Mouse (Mus musculus) spleen, adult 18-20 months (tissue): ENCODE measurements around the gene Spint2.

Source experiments
- DNase-seq, 2 experiments: peaks; one replicate each; pipeline ENCODE4 v3.0.0; 2022; ENCODE audit warnings: mixed read lengths in 2 of 2

Gene Spint2

DNA sequence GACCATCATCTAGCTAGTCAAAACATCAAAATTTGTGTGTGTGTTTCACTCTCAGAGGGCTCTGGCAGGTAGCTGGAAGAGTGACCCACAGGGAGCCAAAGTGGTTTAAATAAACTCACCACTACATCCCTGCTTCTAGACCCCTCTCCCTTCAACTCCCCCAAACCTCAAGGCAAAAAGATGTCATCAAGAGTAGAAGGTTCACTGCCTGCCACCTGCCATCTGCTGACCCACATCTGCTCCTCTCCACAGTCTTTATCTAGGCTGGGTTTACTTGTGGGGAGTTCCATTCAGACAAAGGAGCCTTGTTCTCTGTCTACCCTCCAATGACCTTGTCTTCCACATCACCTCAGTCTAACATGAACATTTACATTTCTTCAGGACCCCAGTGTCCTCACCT, 2.5 kb downstream of the Spint2 start:
- DNase-seq = no peak

DNA sequence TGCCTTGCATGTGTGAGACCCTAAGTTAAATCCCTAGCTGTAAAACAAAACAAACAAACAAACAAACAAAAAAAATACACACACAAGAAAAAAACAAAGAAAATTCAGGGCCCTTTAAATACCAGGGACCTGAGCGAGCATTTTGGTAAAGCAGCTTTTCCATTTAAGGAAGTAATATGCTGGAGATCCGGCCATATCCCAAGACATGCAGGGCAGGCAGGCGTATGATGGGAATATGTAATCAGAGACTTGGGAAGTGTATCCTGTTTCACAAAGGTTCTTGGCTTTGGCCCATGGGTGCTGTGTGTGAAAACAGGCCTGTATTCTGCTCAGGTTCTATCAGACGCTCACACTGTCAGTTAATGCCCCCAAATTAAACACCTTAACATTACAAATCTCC, 4.2 kb downstream of the Spint2 start:
- no peak for DNase-seq

DNA sequence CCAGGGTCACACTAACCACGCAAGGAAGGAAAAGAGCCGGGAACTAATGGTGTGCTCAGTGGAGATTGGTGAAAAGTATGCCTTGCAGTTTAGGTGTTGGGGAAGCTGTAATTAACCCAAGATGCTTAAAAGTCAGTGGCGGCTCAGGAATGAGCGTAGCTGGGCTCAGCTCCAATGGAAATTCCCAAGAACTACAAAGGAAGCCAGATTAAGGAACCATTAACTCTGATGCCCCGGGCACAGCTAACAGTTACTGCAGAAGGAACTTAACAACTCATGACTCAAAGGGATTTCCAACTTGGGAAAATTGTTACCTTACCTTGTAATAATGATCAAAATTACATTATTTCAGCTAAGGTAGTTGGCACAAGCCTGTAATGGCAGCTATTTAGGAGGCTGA, 5.0 kb downstream of the Spint2 start:
- no peak for DNase-seq

DNA sequence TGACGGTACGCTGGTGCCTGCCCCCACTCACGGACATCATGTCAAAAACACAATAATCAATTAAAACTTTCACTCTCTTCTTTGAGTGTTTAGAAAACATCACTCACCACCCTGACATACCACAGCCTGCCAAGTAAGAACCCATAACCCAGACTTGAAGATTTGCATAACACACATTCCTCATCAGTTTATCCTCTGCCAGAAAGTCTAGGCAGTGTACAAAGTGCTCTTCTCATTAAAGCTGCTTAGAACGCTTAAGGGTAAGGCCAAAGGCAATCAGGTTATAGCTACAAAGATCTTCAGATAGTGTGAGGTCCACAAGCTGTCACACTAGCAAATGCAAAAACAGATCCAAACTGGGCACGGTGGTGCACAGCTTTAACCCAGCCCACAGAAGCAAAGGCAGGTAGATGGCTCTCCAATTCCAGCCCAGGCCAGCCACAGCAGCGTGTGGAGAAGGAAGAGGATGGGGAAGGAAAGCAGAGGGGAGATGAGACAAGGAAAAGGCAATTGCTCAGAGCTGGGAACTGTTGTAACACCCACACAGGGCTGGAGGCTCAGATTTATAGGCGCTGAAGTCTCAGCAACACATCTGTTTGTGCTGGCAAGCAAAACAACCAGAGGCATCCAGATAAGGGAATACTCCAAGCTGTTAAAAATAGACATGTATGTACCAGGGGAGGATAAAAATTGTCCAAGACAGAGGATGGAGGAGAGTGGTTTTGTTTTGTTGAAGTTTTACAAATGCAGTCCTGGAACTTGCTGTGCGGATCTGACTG, 9.8 kb downstream of the Spint2 start:
- DNase-seq = no peak

DNA sequence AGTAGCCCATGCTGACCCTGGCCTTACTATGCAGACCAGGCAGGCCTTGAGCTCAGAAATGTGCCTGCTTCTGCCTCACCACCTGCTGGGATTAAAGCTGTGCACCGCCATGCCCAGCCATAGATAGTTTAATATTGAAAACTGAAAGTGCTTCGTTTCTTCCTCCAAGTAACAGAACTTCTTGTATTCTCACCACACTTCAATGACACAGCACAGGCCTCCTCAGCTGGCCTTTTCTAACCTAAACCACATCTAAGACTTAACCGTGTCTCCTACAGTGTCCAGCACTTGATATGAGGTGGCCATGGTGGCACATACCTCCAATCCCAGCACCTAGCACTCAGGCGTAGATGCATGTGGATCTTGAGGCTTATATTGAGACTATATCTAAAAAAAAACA, 11.3 kb downstream of the Spint2 start:
- DNase-seq = no peak

DNA sequence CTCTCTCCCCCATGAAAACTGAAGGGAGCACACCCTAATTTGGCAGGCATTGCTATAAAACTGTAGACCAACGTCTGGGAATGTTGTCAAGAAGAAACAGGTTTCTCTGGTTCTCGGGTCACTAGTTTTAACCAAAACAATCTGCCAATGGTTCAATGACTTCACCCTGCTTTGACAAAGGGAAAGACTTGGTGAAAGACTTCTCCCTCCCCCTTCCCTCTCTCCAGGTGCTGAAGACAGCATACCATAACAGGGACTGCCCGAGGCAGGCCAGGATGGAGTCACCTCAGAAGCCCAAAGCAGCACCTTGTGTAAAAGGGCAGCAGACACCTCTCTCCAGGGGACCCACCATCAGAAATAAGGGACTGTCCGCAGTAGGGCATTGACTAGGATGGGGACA, 14.8 kb downstream of the Spint2 start:
- no peak for DNase-seq

DNA sequence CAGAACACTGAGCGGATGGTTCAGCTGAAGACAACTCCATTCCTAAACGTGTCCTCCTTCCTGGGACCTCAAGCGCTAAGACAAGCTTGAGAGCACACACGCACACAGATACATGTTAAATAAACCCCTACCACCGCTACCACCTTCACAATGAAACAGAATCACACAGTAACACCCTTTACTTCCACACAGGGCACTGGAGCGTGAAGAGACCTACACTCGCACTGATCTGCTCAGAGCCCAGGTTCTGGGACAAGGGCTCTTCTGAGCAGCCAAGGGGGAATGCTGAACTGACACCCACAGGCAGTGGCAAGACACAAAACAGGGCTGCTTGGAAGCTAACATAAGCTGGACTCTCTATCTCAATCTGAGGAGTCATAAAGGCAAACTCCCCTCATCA, 16.1 kb downstream of the Spint2 start:
- DNase-seq = no peak

DNA sequence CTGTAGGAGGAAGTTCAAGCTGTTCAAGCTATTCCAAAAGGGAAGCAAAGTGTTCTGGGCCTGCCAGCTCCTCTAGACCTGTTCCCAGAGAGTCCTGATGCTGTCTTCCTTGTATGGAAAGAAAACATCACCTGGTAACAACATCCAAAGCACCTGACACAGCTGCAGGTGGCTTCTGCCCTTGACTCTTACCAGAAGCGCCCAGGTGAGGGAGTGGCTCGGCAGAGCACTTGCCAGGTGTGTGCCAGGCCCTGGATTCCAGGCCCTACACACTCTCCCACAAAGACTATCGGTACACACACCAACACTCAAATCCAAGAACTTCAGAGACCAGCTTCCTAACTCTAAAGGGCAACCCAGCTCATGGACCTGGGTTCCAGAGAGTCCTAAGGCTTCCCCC, 17.9 kb downstream of the Spint2 start:
- no peak for DNase-seq

DNA sequence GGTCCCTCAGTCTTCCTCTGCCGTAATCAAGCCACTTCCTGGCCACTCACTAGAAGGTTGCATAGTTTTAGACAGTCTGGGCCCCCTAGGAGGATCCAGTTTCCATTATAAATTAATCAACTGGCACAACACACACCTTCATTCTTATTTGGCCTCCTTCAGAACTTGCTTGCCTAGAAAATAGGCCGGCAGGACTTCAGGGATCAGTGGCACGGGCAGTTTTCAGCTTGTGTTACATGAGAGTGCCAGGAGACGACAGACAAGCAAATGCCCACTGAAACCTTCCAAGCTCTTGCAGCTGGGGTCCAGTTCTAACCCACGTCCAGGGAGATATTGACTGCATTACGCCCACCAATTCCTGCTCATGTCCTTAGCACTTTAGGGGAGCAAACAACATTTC, 19.6 kb downstream of the Spint2 start:
- no peak for DNase-seq

DNA sequence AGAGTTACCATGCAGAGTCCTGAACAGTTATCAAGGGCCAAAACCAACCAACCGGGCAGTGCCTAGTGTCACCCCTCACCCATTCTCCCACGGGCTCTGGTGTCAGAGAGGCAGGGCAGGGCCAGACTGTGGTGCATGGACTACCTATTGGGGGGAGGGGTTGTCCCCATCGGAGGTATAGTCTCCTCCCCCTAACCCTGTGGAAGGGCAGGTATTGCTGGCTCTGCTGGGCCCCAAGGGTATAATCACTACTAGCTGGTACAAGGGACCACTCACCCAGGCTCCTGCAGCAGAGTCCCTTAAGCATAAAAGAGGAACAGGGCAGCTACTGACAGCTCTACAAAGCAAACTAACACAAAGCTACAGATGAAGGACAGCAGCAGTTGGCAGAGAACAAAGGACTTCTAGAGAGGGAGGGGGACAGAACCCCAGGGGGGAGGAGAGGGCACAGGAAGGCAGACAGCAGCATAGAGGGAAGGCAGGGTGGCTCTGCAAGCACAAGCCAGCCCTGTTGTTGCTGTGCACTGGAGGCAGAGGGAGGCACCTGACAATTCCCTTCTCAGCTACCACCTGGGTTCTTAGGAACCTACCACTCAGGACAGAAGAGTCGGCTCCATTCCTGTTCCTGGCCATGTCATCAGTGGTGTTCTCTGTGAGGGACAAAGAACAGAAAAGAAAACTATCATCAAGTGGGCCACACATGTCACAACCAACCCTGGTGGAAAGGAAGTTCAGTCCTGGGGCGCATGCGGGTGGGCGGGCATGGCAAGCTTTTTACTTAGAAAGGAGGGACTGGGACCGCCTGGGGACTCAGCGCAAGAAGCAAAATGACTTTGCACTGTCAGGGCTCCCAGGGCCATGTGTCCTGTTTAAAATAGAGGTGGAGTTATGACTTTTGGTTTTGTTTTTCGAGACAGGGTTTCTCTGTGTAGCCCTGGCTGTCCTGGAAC, 21.7 kb downstream of the Spint2 start:
- no peak for DNase-seq

DNA sequence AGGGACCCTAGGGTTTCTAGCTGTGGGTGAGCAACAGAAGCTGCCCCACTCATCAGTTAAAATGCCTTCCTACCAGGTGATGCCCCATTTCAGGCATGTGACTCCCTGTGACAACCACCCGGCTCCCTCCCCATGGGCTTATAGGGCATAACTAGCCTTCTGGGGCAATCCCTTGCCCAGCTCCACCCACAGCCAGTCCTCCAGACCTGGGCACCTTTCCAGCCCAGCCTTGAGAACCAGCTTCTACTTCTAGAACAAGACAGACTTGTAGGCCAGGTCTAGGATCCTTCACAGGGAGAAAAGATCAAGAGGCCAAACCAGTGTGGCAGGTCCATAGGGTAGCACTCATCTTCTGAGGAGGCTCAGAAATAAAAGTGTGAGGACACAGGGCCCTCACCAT, 24.3 kb downstream of the Spint2 start:
- DNase-seq = no peak

DNA sequence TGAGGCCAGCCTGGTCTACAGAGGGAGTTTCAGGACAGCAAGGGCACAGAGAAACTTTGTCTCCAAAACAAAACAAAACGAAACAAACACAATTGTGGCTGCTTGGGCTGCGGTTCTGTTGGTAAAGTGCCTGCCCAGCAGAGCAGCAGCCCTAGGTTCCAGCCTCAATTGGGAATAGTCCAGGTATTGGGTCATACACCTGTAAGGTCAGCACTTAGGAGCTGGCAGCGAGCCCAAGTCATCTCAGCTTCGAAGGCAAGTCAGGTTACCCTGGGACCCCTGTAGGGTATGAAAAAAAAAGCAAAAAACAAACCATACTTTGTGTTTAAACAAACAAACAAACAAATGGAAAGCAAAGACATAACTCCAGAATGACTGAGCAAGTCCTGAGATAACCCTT, 25.8 kb downstream of the Spint2 start:
- DNase-seq = no peak

DNA sequence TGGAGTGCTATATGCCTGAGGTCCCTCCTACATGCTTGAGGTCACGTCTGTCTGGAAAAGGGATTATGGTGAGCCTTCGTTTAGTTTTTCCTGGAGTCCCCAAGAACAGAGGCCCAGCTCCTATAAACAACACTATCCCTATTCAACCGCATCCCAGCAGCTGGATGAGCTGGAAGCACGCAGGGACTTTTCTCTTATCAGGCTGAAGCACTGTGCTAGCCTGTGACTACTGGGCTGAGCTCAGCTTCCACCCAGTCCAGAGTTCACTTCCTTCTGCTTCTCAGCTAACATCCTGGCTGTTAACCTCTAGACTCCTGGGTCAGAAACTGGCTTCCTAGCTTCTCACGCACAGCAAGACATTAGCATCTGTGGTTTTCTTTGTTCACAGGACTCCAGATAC, 27.9 kb downstream of the Spint2 start:
- no peak for DNase-seq

DNA sequence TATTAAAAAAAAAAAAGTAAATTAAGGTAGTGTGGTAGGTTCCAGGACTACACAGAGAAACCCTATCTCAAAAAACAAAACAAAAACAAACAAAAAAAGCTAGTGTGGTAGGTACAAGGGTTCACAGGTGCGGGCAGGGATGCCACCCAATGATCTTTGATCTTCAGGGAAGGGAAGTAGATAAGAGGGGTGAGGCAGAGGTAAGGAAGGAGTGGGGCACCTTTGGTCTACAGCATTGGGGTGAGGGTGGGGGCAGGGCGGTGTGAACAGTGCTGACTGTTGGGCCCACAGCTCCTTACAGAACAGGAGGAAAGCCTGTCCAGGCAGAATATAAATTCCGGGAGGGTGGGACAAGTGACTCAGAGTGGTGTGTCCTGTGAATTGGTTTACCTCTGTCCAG, 30.5 kb downstream of the Spint2 start:
- no peak for DNase-seq

DNA sequence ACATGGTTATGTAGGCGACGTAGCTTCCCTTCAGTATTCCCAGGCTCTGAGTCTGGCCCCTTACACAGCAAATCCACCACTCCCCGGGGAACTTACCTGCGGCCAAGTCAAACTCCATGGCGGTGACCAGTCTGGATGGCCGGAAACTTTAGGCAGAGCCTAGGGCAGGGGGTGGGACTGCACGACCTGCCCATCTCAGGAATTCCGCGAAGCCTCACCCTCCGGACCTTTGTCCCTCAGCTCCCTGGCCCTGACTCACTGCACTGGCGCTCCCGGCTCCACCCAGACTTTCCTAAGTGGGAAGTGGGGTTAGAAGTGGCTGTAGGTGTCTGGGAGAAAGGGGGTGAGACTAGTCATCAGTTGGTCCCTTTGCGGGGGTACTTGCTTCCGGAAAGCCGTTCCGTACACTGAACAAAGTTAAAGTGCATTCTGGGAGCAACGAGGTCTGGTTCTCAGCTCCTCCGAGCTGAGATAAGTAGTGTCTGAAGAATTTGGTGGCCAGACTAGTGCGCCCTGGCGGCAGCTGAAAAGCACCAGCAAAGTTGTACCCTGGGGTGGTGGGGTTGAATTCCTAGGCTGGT, 33.4 kb downstream of the Spint2 start, which contains the start of gene 2200002D01Rik:
Gene 2200002D01Rik (minus strand): TSS at position 206 of the 581 bp plus-strand sequence.
- DNase-seq = peak in 1 of 2 experiments; percentile 26

DNA sequence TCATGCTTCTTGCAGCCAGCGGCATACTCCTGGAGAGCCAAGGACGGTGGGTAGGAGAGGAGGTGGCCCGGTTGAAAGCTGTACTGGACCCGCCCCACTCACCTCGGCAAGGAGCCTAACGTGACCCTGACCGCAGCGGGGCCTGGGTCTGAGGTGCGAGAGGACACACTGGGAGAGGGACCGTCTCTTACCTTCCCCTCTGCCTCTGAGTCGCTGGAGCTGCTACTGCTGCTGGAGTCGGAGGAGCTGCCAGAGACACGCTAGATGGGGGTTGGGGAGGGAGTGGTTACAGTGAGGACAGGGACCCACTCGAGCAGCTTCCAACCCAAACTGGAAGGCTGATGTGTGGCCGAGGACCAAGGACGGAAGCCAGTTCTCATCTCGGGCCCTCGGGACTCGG, 34.0 kb downstream of the Spint2 start:
- DNase-seq = peak in 1 of 2 experiments; percentile 25

DNA sequence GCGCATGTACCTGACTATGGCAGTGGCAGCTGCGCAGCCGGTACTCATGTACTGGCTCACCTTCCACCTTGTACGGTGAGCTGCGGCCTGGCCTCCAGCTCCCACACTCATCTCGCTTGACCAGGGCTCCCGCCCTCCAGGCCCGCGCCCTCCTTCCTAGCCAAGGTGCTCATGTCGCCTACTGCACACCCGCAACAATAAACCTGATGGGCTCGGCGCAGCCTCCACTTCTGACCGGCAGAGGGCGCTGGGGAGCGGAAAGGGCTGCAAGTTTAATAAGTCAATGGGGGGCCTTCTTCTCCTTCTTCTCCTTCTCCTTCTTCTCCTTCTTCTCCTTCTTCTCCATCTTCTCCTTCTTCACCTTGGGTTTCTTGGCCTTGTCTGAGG, 34.4 kb downstream of the Spint2 start:
- peak; percentile 66 to 84 for DNase-seq

DNA sequence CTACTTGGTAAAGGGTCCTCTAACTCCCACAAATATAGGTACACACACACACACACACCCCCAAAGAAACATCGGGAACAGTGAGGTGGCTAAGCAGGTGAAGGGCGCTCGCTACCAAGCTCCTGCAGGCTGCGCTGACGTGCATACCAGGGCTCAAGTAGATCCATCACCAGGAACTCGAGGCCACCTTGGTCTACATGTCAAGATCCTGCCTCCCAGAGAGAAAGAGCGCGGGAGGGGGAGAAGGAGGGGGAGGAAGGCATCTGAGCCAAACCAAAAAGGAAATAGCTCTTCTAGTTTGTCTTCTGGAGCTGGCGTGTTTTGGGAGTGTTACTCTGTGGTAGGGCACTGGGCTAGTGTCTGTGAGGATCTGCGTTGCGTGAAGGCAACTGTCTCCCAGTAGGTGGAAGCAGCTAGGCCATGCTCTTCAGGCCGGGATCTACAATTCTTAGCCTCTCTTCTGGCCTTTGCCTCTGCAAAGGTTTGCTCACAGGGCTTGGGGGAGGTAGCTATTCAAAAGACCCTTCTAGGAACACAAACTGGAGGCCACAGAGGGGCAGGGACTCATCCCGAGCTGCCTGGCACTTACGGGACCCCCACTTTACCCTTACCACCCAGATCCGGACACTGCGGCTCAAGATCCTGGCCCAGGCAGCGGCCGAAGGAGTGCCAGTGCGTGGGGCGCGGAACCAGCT, 34.9 kb downstream of the Spint2 start:
- DNase-seq = no peak

DNA sequence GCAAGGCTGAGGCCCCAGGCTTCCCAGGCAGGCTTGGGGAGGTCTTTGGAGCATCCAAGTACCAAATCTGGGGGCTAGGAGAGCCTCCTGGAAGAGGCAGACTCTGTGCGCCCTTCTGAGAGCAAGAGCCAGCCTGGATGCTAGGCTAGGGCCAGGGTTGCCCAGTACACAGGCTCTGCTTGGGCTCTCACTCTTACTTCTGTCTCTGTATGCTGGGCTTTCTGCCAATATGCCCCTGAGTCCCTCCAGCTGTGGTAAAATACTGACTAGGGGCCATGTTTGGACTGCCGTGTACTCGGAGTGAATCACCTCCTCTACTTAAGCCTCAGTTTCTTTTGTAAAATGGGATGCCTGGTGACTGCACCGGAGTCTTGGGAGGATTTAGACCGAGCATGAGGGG, 35.7 kb downstream of the Spint2 start:
- no peak for DNase-seq

DNA sequence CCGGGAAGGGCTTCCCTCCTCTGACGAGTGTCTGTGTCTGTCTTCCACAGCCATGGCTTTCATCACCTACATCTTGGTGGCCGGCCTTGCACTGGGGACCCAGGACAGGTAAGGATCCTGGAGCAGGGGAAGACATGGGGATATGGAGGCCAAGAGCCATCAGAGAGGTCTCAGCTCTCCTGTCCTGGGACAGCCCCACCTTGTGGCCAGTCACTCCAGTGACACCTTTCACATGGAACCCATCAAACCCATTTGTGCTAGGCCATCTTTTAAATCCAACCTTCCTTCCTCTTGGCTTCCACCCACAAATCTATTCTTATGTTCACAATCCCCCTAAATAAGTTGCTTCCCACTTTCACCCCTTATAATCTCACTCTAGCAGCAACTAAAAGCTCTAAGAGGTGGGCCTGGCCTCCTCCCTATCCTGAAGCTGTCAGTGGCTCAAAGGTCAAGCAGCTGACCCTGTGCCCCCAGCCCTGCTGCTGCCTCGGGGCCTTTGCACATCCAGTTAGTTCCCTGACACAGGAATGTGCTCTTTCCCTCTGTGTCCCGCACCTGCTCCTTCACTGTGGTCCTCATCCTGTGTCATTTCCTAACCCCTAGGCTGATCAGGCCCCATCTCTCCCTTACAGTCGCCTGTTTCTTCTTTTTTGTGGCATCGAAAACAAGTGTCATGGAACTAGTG, 36.8 kb downstream of the Spint2 start:
- peak in 1 of 2 experiments; percentile 47 for DNase-seq

DNA sequence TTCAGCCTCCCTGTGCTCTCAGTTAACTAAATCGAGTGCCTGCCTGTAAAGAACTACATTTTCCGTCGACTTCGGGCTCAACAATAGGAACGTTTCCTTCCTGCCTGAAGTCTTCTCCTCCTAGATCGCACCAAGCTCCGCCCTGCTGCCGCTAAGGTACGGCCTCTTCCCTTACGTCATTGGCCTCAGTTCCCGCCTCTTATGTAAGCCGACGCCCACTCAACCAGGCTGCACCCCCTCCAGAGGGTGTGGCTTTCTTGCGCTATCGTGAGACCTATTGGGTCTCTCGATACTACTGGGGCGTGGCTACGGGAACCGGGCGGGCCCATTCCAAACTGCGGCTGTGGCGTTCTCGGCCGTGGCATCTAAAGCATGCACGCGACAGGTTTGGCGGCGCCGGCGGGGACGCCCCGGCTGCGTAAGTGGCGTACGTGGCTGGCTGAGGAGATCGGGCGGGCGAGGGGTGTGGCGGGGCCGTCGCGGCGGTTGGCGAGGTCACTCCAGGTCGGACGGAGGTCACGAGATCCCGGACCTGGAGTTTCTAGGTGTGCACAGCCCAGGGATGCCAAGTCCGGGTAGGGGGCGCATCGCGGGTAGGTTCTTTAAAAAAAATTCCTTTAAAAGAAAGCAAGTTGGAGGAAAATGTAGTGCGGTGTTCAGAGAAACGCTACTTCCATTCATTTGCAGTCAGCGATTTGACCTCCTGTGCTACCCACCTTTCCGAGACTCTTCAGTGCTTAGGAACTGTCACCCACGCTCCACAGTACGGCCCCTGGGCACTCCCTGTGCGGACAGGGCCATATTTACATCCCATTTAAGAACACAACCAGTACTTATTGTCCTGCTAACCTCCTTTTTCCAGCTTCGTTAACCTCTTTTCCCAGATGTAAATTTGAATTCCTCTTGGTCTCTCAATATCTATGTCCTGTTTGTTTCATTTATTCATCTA, 43.4 kb downstream of the Spint2 start, which contains the start of gene Yif1b:
Gene Yif1b (plus strand): TSS at position 311 of the 949 bp plus-strand sequence.
- DNase-seq = peak; percentile 97
